In genomic region chr11:46304093-46304492, GRCm38 (mm10) we compare ENCODE assay signal across 21 mouse cellular contexts. TPM values are rescaled to one million over a fixed set of nuclear protein-coding genes. Genes with fewer than 3 reads are reported as not detected.
DNase-seq lines count a peak whose midpoint lies in the region; ATAC-seq and TF ChIP-seq lines count a peak whose summit lies in the region.
"Had no signal": no experiment of that assay in that cellular context is flagged by ENCODE, and none has a peak within 500 bp of the region (broad histone marks: within the 10 kb centered on the region; RNA-seq: fewer than 3 reads in every experiment).

No protein-coding gene starts in this region.

- H3K4me3 ChIP-seq in layer of hippocampus, adult 2 months = no peak overlapping the region
- H3K4me3 ChIP-seq in forebrain, embryonic 11.5 days (ENCODE audit: low read depth, low read length) = no peak overlapping the region
- H3K4me3 ChIP-seq: heart, embryonic 10.5 days; hindbrain, embryonic 10.5 days; midbrain, embryonic 12.5 days had no signal

- WGBS in forebrain, embryonic 11.5 days = 84% methylated on average over 10 of the region's 10 CpGs

- H3K4me2 ChIP-seq in forebrain, embryonic 11.5 days (ENCODE audit: low read depth, low read length, severe bottlenecking) = no peak overlapping the region
- H3K4me2 ChIP-seq: midbrain, embryonic 12.5 days had no signal

- H3K36me3 ChIP-seq in forebrain, embryonic 11.5 days (ENCODE audit: control insufficient read depth, insufficient read depth, low read length) = no peaks in the 10 kb centered on the region; the same call in 1 of the 2 replicates
- H3K36me3 ChIP-seq: heart, embryonic 10.5 days; hindbrain, embryonic 10.5 days; midbrain, embryonic 12.5 days had no signal

- no peak for TF ChIP-seq CTCF in layer of hippocampus, adult 2 months (conservative IDR thresholded peaks at IDR 0.05)

- 0 out of 2 replicates have a peak, but pooled peaks cover under 1% of the 10 kb centered on the region for H3K4me1 ChIP-seq in forebrain, embryonic 11.5 days (replicated peaks; ENCODE audit: control insufficient read depth, insufficient read depth, low read length)

- H3K27me3 ChIP-seq in forebrain, embryonic 11.5 days (ENCODE audit: control insufficient read depth, insufficient read depth, low read length) = no peaks in the 10 kb centered on the region
- H3K27me3 ChIP-seq: midbrain, embryonic 12.5 days had no signal

- no peaks in the 10 kb centered on the region for H3K9me3 ChIP-seq in forebrain, embryonic 11.5 days (ENCODE audit: control insufficient read depth, low read length)
- H3K9me3 ChIP-seq: heart, embryonic 10.5 days; hindbrain, embryonic 10.5 days; midbrain, embryonic 12.5 days had no signal

- ATAC-seq in forebrain, embryonic 11.5 days (replicated peaks; ENCODE audit: low FRiP score) = no peak
- ATAC-seq: forebrain, embryonic 14.5 days; hindbrain, embryonic 16.5 days had no signal

- no peak overlapping the region for H3K9ac ChIP-seq in forebrain, embryonic 11.5 days (ENCODE audit: low read length)
- H3K9ac ChIP-seq: midbrain, embryonic 12.5 days had no signal

- no peak for DNase-seq in layer of hippocampus, adult 2 months (ENCODE audit: low spot score in 2 of 2)
- no peak for DNase-seq in layer of hippocampus, postnatal 36 days
- peak; percentile 30 for DNase-seq in thymus, postnatal 25 days
- no peak for DNase-seq in thymus, postnatal 0 days (ENCODE audit: low spot score)
- DNase-seq in naive thymus-derived CD4-positive, alpha-beta T cell, adult 2 months (ENCODE audit: low read depth) = peak; percentile 38
- DNase-seq in right cerebral cortex, adult 18-20 months = no peak
- no peak for DNase-seq in forebrain, embryonic 11.5 days (ENCODE audit: low spot score)
- DNase-seq: adrenal gland, postnatal 36 days; cerebellum, postnatal 36 days; kidney, adult 9 months; kidney, postnatal 14 days; lung, adult 18-20 months; lung, postnatal 10 days; retina, postnatal 1 day; right cerebral cortex, postnatal 4 days had no signal

- peak overlapping the region; percentile 79 for H3K27ac ChIP-seq in layer of hippocampus, adult 2 months
- no peak overlapping the region for H3K27ac ChIP-seq in forebrain, embryonic 11.5 days (ENCODE audit: low read depth, low read length)
- H3K27ac ChIP-seq: heart, embryonic 10.5 days; hindbrain, embryonic 10.5 days; midbrain, embryonic 12.5 days; stomach, postnatal 0 days had no signal

RNA-seq across cellular contexts. Expression of gene Cyfip2, which starts 8.6 kb away (rescaled TPM):
- 100 to 1,000 TPM; 530 to 540 TPM for total RNA-seq in layer of hippocampus, adult 2 months (2021)
- total RNA-seq in layer of hippocampus, postnatal 36 days (2021) = 100 to 1,000 TPM; 491 to 500 TPM
- 62.7 and 67.6 TPM in 2 replicates for polyA plus RNA-seq in thymus, postnatal 0 days (2015; fragmentation: Nextera tagmentation; extraction: Ambion mirVana)
- polyA plus RNA-seq in forebrain, embryonic 11.5 days (2014; fragmentation: Nextera tagmentation; extraction: Ambion mirVana) = 49.9 and 50.9 TPM in 2 replicates

Comparison
In these comparisons a context has a peak if more than half of its experiments do, and no peak if none do; other contexts are left out.
1. DNase-seq: peak in thymus, postnatal 25 days (single experiment) and naive thymus-derived CD4-positive, alpha-beta T cell, adult 2 months (single experiment); none in layer of hippocampus, adult 2 months (0 of 2), layer of hippocampus, postnatal 36 days (0 of 2), thymus, postnatal 0 days (single experiment), right cerebral cortex, adult 18-20 months (single experiment) and forebrain, embryonic 11.5 days (single experiment).